Mouse (Mus musculus) embryonic fibroblast, embryonic 13.5 days (primary cell): ENCODE results near the gene Hyou1.

Source experiments
- CTCF ChIP-seq: IDR thresholded peaks from 2 replicates; pipeline ENCODE4 v1.5.1; 2011; ENCODE audit warnings: mild to moderate bottlenecking, control low read depth, low read length, moderate library complexity, borderline replicate concordance; ENCODE audit not compliant: insufficient read depth
- POLR2A ChIP-seq: IDR thresholded peaks from 2 replicates; pipeline ENCODE4 v1.6.1; 2011; ENCODE audit warnings: low read depth, mild to moderate bottlenecking, control low read depth, low read length, moderate library complexity

GRCm38 (mm10) chr9:44343781-44344421, 35.4 kb upstream of the Hyou1 start, which contains the start of gene Hmbs:
- TF ChIP-seq CTCF (no peak), POLR2A (peak; percentile 66)
